Comparison of ENCODE assay signal across 20 mouse cellular contexts in genomic region chr5:66078491-66079012, GRCm38 (mm10).
A peak's percentile ranks its signal among the peaks of the same experiment; 100 is the strongest.
DNase-seq lines count a peak whose midpoint lies in the region; ATAC-seq and TF ChIP-seq lines count a peak whose summit lies in the region.
"Had no signal": no experiment of that assay in that cellular context is flagged by ENCODE, and none has a peak within 500 bp of the region (broad histone marks: within the 10 kb centered on the region; RNA-seq: fewer than 3 reads in every experiment).

No protein-coding gene starts in this region.

- H3K9me3 ChIP-seq in lung, embryonic 16.5 days (ENCODE audit: control insufficient read depth, low read length) = no peaks in the 10 kb centered on the region
- H3K9me3 ChIP-seq in stomach, postnatal 0 days (ENCODE audit: control insufficient read depth, low read length) = no peaks in the 10 kb centered on the region
- H3K9me3 ChIP-seq: embryonic facial prominence, embryonic 10.5 days; limb, embryonic 12.5 days; megakaryocyte, embryonic 14.5 days had no signal

- DNase-seq in heart, adult 11 months = peak; percentile 61
- no peak for DNase-seq in heart, adult 2 months
- DNase-seq in lung, postnatal 4 days = no peak
- DNase-seq in kidney, postnatal 25 days = peak; percentile 69 to 84
- peak; percentile 41 for DNase-seq in stomach, postnatal 0 days (ENCODE audit: low spot score)
- no peak for DNase-seq in gastrocnemius, postnatal 36 days
- DNase-seq in urinary bladder, postnatal 4 days (ENCODE audit: low spot score in 2 of 2) = no peak
- DNase-seq: adrenal gland, postnatal 10 days; cerebellum, adult 2 months; lung, postnatal 10 days; right cerebral cortex, adult 18-20 months; spleen, adult 18-20 months; thymus, postnatal 4 days had no signal

- TF ChIP-seq EP300 in heart, adult 2 months (IDR thresholded peaks at IDR 0.05; ENCODE audit: insufficient read depth, low read depth, low read length) = no peak
- TF ChIP-seq EP300 in stomach, postnatal 0 days (optimal IDR thresholded peaks at IDR 0.05) = no peak

- WGBS in heart, adult 2 months = 95% methylated on average over 7 of the region's 7 CpGs
- WGBS in lung, embryonic 16.5 days = 89% methylated on average over 7 of the region's 7 CpGs
- 65% methylated on average over 7 of the region's 7 CpGs for WGBS in stomach, postnatal 0 days

- ATAC-seq in lung, embryonic 16.5 days (ENCODE audit: low read depth) = no peak
- no peak for ATAC-seq in stomach, postnatal 0 days (ENCODE audit: low FRiP score, low TSS enrichment)
- ATAC-seq: CD4-positive, CD25-positive, alpha-beta regulatory T cell, adult 4 months; forebrain, embryonic 14.5 days; inflammation-experienced regulatory T-cells, adult 6 months had no signal

- H3K4me1 ChIP-seq in heart, adult 2 months (ENCODE audit: control insufficient read depth, insufficient read depth, low read length) = no peaks in the 10 kb centered on the region; the same call in 1 of the 2 replicates
- peaks cover 25% of the 10 kb centered on the region for H3K4me1 ChIP-seq in lung, embryonic 16.5 days (replicated peaks; ENCODE audit: control insufficient read depth, insufficient read depth, low read length)
- peaks cover 4% of the 10 kb centered on the region; the same call in 1 of the 2 replicates for H3K4me1 ChIP-seq in stomach, postnatal 0 days (replicated peaks; ENCODE audit: control insufficient read depth, insufficient read depth)

- no peak for TF ChIP-seq POLR2A in heart, adult 2 months (IDR thresholded peaks at IDR 0.05; ENCODE audit: insufficient read depth, low read depth, low read length)

- TF ChIP-seq CTCF in heart, adult 2 months (IDR thresholded peaks at IDR 0.05) = no peak
- TF ChIP-seq CTCF in stomach, postnatal 0 days (IDR thresholded peaks at IDR 0.05; ENCODE audit: low read depth) = no peak

- H3K27ac ChIP-seq in heart, adult 2 months = no peak overlapping the region
- peak overlapping the region; percentile 9; the same call in 1 of the 2 replicates for H3K27ac ChIP-seq in lung, embryonic 16.5 days (ENCODE audit: low read length)
- peak overlapping the region; percentile 36; the same call in 1 of the 2 replicates for H3K27ac ChIP-seq in stomach, postnatal 0 days (replicated peaks)
- H3K27ac ChIP-seq: embryonic facial prominence, embryonic 10.5 days; limb, embryonic 12.5 days had no signal

- no peaks in the 10 kb centered on the region for H3K36me3 ChIP-seq in heart, adult 2 months (ENCODE audit: control insufficient read depth, insufficient read depth, low read length)
- no peaks in the 10 kb centered on the region for H3K36me3 ChIP-seq in lung, embryonic 16.5 days (ENCODE audit: control insufficient read depth, insufficient read depth, low read length)
- H3K36me3 ChIP-seq in stomach, postnatal 0 days (ENCODE audit: control insufficient read depth, insufficient read depth, low read length) = no peaks in the 10 kb centered on the region
- H3K36me3 ChIP-seq: embryonic facial prominence, embryonic 10.5 days; limb, embryonic 12.5 days had no signal

- no peak overlapping the region for H3K9ac ChIP-seq in heart, adult 2 months (ENCODE audit: low read depth, low read length)
- H3K9ac ChIP-seq in lung, embryonic 16.5 days (ENCODE audit: low read length) = no peak overlapping the region
- H3K9ac ChIP-seq in stomach, postnatal 0 days (ENCODE audit: low read length) = no peak overlapping the region
- H3K9ac ChIP-seq: limb, embryonic 12.5 days had no signal

- H3K4me2 ChIP-seq in lung, embryonic 16.5 days (ENCODE audit: low read depth, low read length) = no peak overlapping the region
- peak overlapping the region; percentile 44 for H3K4me2 ChIP-seq in stomach, postnatal 0 days (replicated peaks; ENCODE audit: low read depth)
- H3K4me2 ChIP-seq: limb, embryonic 12.5 days had no signal

- H3K27me3 ChIP-seq in heart, adult 2 months (ENCODE audit: control insufficient read depth, insufficient read depth, low read length) = no peaks in the 10 kb centered on the region
- no peaks in the 10 kb centered on the region for H3K27me3 ChIP-seq in lung, embryonic 16.5 days (ENCODE audit: control insufficient read depth, insufficient read depth, low read depth, low read length)
- H3K27me3 ChIP-seq in stomach, postnatal 0 days (ENCODE audit: control insufficient read depth, insufficient read depth, low read length) = no peaks in the 10 kb centered on the region
- H3K27me3 ChIP-seq: limb, embryonic 12.5 days; megakaryocyte, embryonic 14.5 days had no signal

- intact Hi-C loops in heart, adult 2 months (cut with DNase I) = no loop called here
- intact Hi-C loops in gastrocnemius, postnatal 36 days (cut with DNase I) = no loop called here

- H3K79me2 ChIP-seq in heart, adult 2 months (replicated peaks; ENCODE audit: control insufficient read depth, insufficient read depth, low read length) = no peaks in the 10 kb centered on the region

- H3K4me3 ChIP-seq in heart, adult 2 months = no peak overlapping the region
- H3K4me3 ChIP-seq in lung, embryonic 16.5 days (ENCODE audit: low read length) = no peak overlapping the region
- H3K4me3 ChIP-seq in stomach, postnatal 0 days (ENCODE audit: low read depth, low read length) = no peak overlapping the region
- H3K4me3 ChIP-seq: embryonic facial prominence, embryonic 10.5 days; limb, embryonic 12.5 days; megakaryocyte, embryonic 14.5 days had no signal

Comparison
In these comparisons a context has a peak if more than half of its experiments do, and no peak if none do; other contexts are left out.
1. DNase-seq: peak in heart, adult 11 months (single experiment), kidney, postnatal 25 days (2 of 2) and stomach, postnatal 0 days (single experiment); none in heart, adult 2 months (0 of 2), lung, postnatal 4 days (0 of 2), gastrocnemius, postnatal 36 days (0 of 2) and urinary bladder, postnatal 4 days (0 of 2).